Mouse (Mus musculus) liver, embryonic 18 days (tissue): ENCODE results near the gene Kif1b. TPM values are rescaled to one million over a fixed set of nuclear protein-coding genes. Genes with fewer than 3 reads are reported as not detected.

Experiments used
- polyA plus RNA-seq: library from polyadenylated mRNA; depleted of rRNA; stranded (reverse); fragments of >200 nt; gene quantifications from 2 replicates; pipeline ENCODE4 v1.2.3, GENCODE M21; 2012; rRNA removed

Gene Kif1b
- 6.9 and 7.0 TPM in 2 replicates for polyA plus RNA-seq

GRCm38 (mm10) chr4:149307596-149308490 is at the start of gene Kif1b:
Kif1b (minus strand) TSS chr4:149307693.

GRCm38 (mm10) chr4:149166215-149166946 is 141.1 kb downstream of the Kif1b start, which contains the start of gene Pgd:
Pgd (minus strand) TSS chr4:149166771.

GRCm38 (mm10) chr4:149136982-149137770 is 170.3 kb downstream of the Kif1b start, which contains the start of gene Cenps:
Cenps (minus strand) TSS chr4:149137629.

GRCm38 (mm10) chr4:149126663-149127062 is 180.8 kb downstream of the Kif1b start, which contains the start of gene Cort:
Cort (minus strand) TSS chr4:149126763.

Other genes starting within 250 kb of the Kif1b start
- gene Pex14, start 207.8 kb downstream of the Kif1b start, polyA plus RNA-seq = 22.0 and 27.1 TPM in 2 replicates
- gene Dffa, start 203.5 kb downstream of the Kif1b start, polyA plus RNA-seq = 13.3 and 15.0 TPM in 2 replicates
- gene Cort, start 180.9 kb downstream of the Kif1b start, polyA plus RNA-seq = 0.06 TPM in 1 of 2 replicates, not detected in the other
- gene Cenps, start 170.1 kb downstream of the Kif1b start, polyA plus RNA-seq = 5.8 TPM in 2 replicates
- gene Pgd, start 140.9 kb downstream of the Kif1b start, polyA plus RNA-seq = 67.5 and 67.7 TPM in 2 replicates
- 15.0 and 18.9 TPM in 2 replicates for gene Ube4b, start 119.1 kb upstream of the Kif1b start, polyA plus RNA-seq
- not detected in 2 replicates for gene Rbp7, start 147.3 kb upstream of the Kif1b start, polyA plus RNA-seq
- gene Tmem274, start 169.7 kb upstream of the Kif1b start, polyA plus RNA-seq = not detected in 2 replicates
- 6.1 and 6.3 TPM in 2 replicates for gene Nmnat1, start 177.5 kb upstream of the Kif1b start, polyA plus RNA-seq
- gene Lzic, start 177.5 kb upstream of the Kif1b start, polyA plus RNA-seq = 6.4 and 7.9 TPM in 2 replicates
- gene Ctnnbip1, start 210.5 kb upstream of the Kif1b start, polyA plus RNA-seq = 3.6 and 4.2 TPM in 2 replicates